Mouse (Mus musculus) kidney, embryonic 14.5 days (tissue): ENCODE measurements around the gene Gm21981. TPM values are rescaled to one million over a fixed set of nuclear protein-coding genes. Genes with fewer than 3 reads are reported as not detected.
A peak's percentile ranks its signal among the peaks of the same experiment; 100 is the strongest.

Experiments
- ATAC-seq: fragments of 200-750 bp; cut with Nextera tagmentation; 2 replicates; pipeline ENCODE4 v1.8.0; 2017; ENCODE audit warnings: moderate number of reproducible peaks, mild to moderate bottlenecking, moderate TSS enrichment, moderate library complexity; ENCODE audit not compliant: low FRiP score, low TSS enrichment
- H3K27ac ChIP-seq: fragments of 300-500 bp; sonication (generic); 2 replicates; pipeline ENCODE4 v1.5.1; 2014; ENCODE audit warnings: low read depth, mild to moderate bottlenecking, low read length, moderate library complexity, mixed read lengths
- H3K27me3 ChIP-seq: fragments of 300-500 bp; sonication (generic); 2 replicates; pipeline ENCODE4 v1.6.1; 2014; ENCODE audit warnings: mild to moderate bottlenecking, low read length; ENCODE audit not compliant: control insufficient read depth, insufficient read depth
- H3K36me3 ChIP-seq: fragments of 300-500 bp; sonication (generic); 2 replicates; pipeline ENCODE4 v1.6.1; 2014; ENCODE audit warnings: low read length, mixed read lengths; ENCODE audit not compliant: control insufficient read depth, insufficient read depth
- H3K4me1 ChIP-seq: fragments of 300-500 bp; sonication (generic); 2 replicates; pipeline ENCODE4 v1.6.1; 2014; ENCODE audit warnings: low read length, mixed read lengths; ENCODE audit not compliant: control insufficient read depth, insufficient read depth
- H3K4me2 ChIP-seq: fragments of 300-500 bp; sonication (generic); replicated peaks from 2 replicates; pipeline ENCODE4 v1.6.1; 2014; ENCODE audit warnings: low read depth, mild to moderate bottlenecking, low read length
- H3K4me3 ChIP-seq: fragments of 300-500 bp; sonication (generic); 2 replicates; pipeline ENCODE4 v1.5.1; 2014; ENCODE audit warnings: mild to moderate bottlenecking, low read length
- H3K9ac ChIP-seq: fragments of 300-500 bp; sonication (generic); 2 replicates; pipeline ENCODE4 v1.6.1; 2014; ENCODE audit warnings: low read depth, mild to moderate bottlenecking, low read length, moderate library complexity
- H3K9me3 ChIP-seq: fragments of 300-500 bp; sonication (generic); 2 replicates; pipeline ENCODE4 v1.6.1; 2016; ENCODE audit warnings: low read length; ENCODE audit not compliant: control insufficient read depth
- WGBS: fragments of 180-500 bp; shearing (Covaris S2); extraction: QIAGEN DNeasy Blood & Tissue Kit; methylation state at CpG from one replicate; pipeline ENCODE4 v1.1.7; 2014; 5-methylcytosine and 5-hydroxymethylcytosine counted together
- polyA plus RNA-seq: library from polyadenylated mRNA; unstranded; fragments of >200 nt; fragmentation: Nextera tagmentation; extraction: Ambion mirVana; gene quantifications from 2 replicates; pipeline ENCODE4 v1.2.1, GENCODE M21; 2014

Gm21981 gene
- polyA plus RNA-seq, 1 experiment from 2014 or later = 0.55 TPM

- Histone ChIP-seq H3K9me3 (no peaks in the 10 kb centered on the region), H3K36me3 (no peaks in the 10 kb centered on the region), H3K4me1 (peaks cover 6% of the 10 kb centered on the region; the same call in 1 of the 2 replicates), H3K27ac (no peak overlapping the region), H3K27me3 (no peaks in the 10 kb centered on the region), H3K4me3 (no peak overlapping the region), H3K4me2 (no peak overlapping the region), H3K9ac (no peak overlapping the region)
- 55% methylated on average over 24 of the region's 24 CpGs for WGBS
- ATAC-seq = peak; percentile 22; the same call in 1 of the 2 replicates
These were observed 36.6 kb upstream of the Gm21981 start for GRCm38 (mm10) chr17:47730633-47731575.

- Histone ChIP-seq H3K4me2 (no peak within 1 kb of the TSS), H3K4me1 (peaks cover 6% of the 10 kb centered on the region; the same call in 1 of the 2 replicates), H3K4me3 (no peak within 1 kb of the TSS), H3K27me3 (no peaks in the 10 kb centered on the region), H3K9me3 (no peaks in the 10 kb centered on the region), H3K36me3 (no peaks in the 10 kb centered on the region), H3K27ac (no peak within 1 kb of the TSS), H3K9ac (no peak within 1 kb of the TSS)
- WGBS = 60% methylated on average over 11 of the region's 11 CpGs
- ATAC-seq = no peak
These were observed 32.3 kb upstream of the Gm21981 start, which contains the start of gene Pgc for GRCm38 (mm10) chr17:47726566-47726965. Gene Pgc (plus strand): TSS chr17:47726842.

- H3K4me1 ChIP-seq = no peaks in the 10 kb centered on the region
- 85% methylated on average over 4 of the region's 4 CpGs for WGBS
These were observed 26.9 kb upstream of the Gm21981 start for GRCm38 (mm10) chr17:47721183-47721582.

DNA sequence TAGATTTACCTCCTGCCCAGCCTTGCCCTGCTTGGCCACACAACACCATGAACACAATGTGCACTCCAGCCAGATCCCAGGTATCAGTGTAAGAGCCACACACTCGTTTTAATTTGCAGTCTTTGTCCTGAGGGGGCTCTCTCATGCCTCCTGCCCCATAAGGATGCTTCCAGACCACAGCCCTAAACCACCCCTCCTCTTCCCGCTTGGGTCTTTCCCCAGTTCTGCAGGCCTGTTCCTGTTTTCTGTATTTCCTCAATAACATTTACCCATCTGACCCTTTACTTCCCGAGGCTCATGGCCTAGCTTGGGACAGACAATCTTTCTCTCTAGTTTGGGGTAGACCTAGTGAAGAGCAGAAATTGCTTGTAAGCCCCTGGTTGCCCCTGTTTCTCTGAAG, 20.8 kb upstream of the Gm21981 start:
- Histone ChIP-seq H3K27me3 (no peaks in the 10 kb centered on the region), H3K4me1 (no peaks in the 10 kb centered on the region), H3K36me3 (no peaks in the 10 kb centered on the region), H3K4me3 (no peak overlapping the region), H3K27ac (no peak overlapping the region), H3K9me3 (no peaks in the 10 kb centered on the region), H3K4me2 (no peak overlapping the region), H3K9ac (no peak overlapping the region)
- no peak for ATAC-seq
- WGBS = 67% methylated on average over 3 of the region's 3 CpGs

More at GRCm38 (mm10) chr17:47721183-47721582, 26.9 kb upstream of the Gm21981 start:
- no peak overlapping the region for H3K4me2 ChIP-seq
- ATAC-seq = no peak
- no peaks in the 10 kb centered on the region for H3K9me3 ChIP-seq
- no peak overlapping the region for H3K4me3 ChIP-seq
- H3K9ac ChIP-seq = no peak overlapping the region
- no peaks in the 10 kb centered on the region for H3K27me3 ChIP-seq
- H3K27ac ChIP-seq = no peak overlapping the region
- H3K36me3 ChIP-seq = no peaks in the 10 kb centered on the region

- 68% methylated on average over 22 of the region's 22 CpGs for WGBS
- H3K9me3 ChIP-seq = no peaks in the 10 kb centered on the region
- no peak overlapping the region for H3K27ac ChIP-seq
- H3K36me3 ChIP-seq = no peaks in the 10 kb centered on the region
- no peak overlapping the region for H3K9ac ChIP-seq
- H3K4me1 ChIP-seq = no peaks in the 10 kb centered on the region
- no peak for ATAC-seq
- no peaks in the 10 kb centered on the region for H3K27me3 ChIP-seq
- no peak overlapping the region for H3K4me2 ChIP-seq
- H3K4me3 ChIP-seq = no peak overlapping the region
These were observed 18.8 kb upstream of the Gm21981 start for GRCm38 (mm10) chr17:47712889-47713571.

- no peak overlapping the region for H3K9ac ChIP-seq
- no peaks in the 10 kb centered on the region for H3K36me3 ChIP-seq
- no peaks in the 10 kb centered on the region for H3K27me3 ChIP-seq
- WGBS = 74% methylated on average over 6 of the region's 6 CpGs
- H3K4me3 ChIP-seq = no peak overlapping the region
- no peak overlapping the region for H3K4me2 ChIP-seq
- no peak for ATAC-seq
- no peaks in the 10 kb centered on the region for H3K9me3 ChIP-seq
- no peak overlapping the region for H3K27ac ChIP-seq
- H3K4me1 ChIP-seq = no peaks in the 10 kb centered on the region
These were observed 17.6 kb upstream of the Gm21981 start for GRCm38 (mm10) chr17:47711883-47712282.

- H3K9ac ChIP-seq = no peak overlapping the region
- no peaks in the 10 kb centered on the region for H3K9me3 ChIP-seq
- no peaks in the 10 kb centered on the region for H3K4me1 ChIP-seq
- no peak overlapping the region for H3K4me2 ChIP-seq
- no peak for ATAC-seq
- H3K36me3 ChIP-seq = no peaks in the 10 kb centered on the region
- no peak overlapping the region for H3K4me3 ChIP-seq
- no peak overlapping the region for H3K27ac ChIP-seq
- no peaks in the 10 kb centered on the region for H3K27me3 ChIP-seq
- 74% methylated on average over 3 of the region's 3 CpGs for WGBS
These were observed 15.8 kb upstream of the Gm21981 start for GRCm38 (mm10) chr17:47710036-47710435.

DNA sequence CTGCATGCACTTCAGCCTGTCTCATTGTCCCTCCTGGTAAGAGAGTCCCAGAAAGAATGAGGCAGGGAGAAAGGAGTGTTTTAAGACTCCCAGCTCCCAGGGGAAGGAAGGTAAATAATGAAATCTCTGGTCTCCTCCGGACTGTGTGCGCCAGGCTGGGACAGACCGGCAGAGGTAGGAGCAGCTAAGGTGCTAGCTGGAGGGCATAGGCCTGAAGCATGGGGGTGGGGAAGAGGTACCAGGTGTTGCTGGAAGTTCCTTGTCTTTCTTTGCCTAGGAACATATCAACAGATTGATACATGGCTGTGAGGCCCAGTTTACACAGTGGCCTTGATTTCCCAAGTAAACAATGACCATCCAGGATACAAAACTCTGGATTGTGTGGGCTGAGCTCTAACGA, 14.7 kb upstream of the Gm21981 start:
- Histone ChIP-seq H3K27ac (no peak overlapping the region), H3K4me2 (no peak overlapping the region), H3K27me3 (no peaks in the 10 kb centered on the region), H3K4me1 (no peaks in the 10 kb centered on the region), H3K9me3 (no peaks in the 10 kb centered on the region), H3K36me3 (no peaks in the 10 kb centered on the region), H3K9ac (no peak overlapping the region), H3K4me3 (no peak overlapping the region)
- ATAC-seq = no peak
- whole genome bisulfite sequencing = 60% methylated on average over 4 of the region's 4 CpGs

DNA sequence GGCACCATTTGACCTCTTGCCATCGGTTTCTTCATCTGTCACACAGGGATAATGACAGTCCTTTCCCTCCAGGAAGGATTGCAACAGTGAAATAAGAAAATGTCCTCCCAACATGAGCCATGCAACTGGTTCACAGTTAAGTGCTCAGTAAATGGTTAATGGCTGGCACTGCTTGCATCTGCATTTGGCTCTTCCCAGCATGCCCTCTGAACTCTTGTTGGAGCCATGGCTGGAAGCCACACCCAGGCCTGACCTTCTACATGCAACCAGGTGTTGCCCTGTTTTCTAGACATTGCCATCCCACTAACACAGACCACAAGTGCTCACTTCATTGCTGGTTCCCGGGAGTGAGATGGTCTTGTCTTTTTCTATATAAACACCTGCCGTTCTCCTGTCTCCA, 13.7 kb upstream of the Gm21981 start:
- WGBS = 88% methylated on average over 3 of the region's 3 CpGs
- no peak for ATAC-seq
- Histone ChIP-seq H3K4me1 (peaks cover 3% of the 10 kb centered on the region; the same call in 1 of the 2 replicates), H3K27me3 (peaks cover 3% of the 10 kb centered on the region; the same call in 1 of the 2 replicates), H3K9ac (no peak overlapping the region), H3K9me3 (no peaks in the 10 kb centered on the region), H3K4me2 (no peak overlapping the region), H3K36me3 (peaks cover 8% of the 10 kb centered on the region; the same call in 1 of the 2 replicates), H3K4me3 (no peak overlapping the region), H3K27ac (no peak overlapping the region)
